Mouse (Mus musculus): ENCODE data around the gene Cacna1d. TPM values are rescaled to one million over a fixed set of nuclear protein-coding genes. Genes with fewer than 3 reads are reported as not detected.

The Cacna1d gene
- polyA plus RNA-seq, 1 experiment, result 3.2 TPM

- H3K4me1 ChIP-seq (ENCODE audit: control insufficient read depth, insufficient read depth, insufficient read length), result no peaks in the 10 kb centered on the region
- 89% methylated on average over 7 of the region's 7 CpGs for WGBS
- no peak overlapping the region for H3K27ac ChIP-seq (ENCODE audit: insufficient read depth, low read length)
- H3K36me3 ChIP-seq (ENCODE audit: control insufficient read depth, insufficient read depth, low read length), result no peaks in the 10 kb centered on the region
- H3K4me3 ChIP-seq (ENCODE audit: extremely low read depth, insufficient read depth, insufficient read length), result no peak overlapping the region
- no peaks in the 10 kb centered on the region for H3K27me3 ChIP-seq (ENCODE audit: control insufficient read depth, insufficient read depth, low read length)
- DNase-seq (ENCODE audit: low read depth in 1 of 2, low spot score in 2 of 2), result no peak
- TF ChIP-seq CTCF (IDR thresholded peaks at IDR 0.05; ENCODE audit: extremely low read depth, insufficient read depth, insufficient read length, insufficient replicate concordance), result no peak
- no peak for TF ChIP-seq POLR2A (IDR thresholded peaks at IDR 0.05; ENCODE audit: low read depth, low read length)
Observed at GRCm38 (mm10) chr14:30343740-30344139, 147.5 kb downstream of the Cacna1d start.

DNA sequence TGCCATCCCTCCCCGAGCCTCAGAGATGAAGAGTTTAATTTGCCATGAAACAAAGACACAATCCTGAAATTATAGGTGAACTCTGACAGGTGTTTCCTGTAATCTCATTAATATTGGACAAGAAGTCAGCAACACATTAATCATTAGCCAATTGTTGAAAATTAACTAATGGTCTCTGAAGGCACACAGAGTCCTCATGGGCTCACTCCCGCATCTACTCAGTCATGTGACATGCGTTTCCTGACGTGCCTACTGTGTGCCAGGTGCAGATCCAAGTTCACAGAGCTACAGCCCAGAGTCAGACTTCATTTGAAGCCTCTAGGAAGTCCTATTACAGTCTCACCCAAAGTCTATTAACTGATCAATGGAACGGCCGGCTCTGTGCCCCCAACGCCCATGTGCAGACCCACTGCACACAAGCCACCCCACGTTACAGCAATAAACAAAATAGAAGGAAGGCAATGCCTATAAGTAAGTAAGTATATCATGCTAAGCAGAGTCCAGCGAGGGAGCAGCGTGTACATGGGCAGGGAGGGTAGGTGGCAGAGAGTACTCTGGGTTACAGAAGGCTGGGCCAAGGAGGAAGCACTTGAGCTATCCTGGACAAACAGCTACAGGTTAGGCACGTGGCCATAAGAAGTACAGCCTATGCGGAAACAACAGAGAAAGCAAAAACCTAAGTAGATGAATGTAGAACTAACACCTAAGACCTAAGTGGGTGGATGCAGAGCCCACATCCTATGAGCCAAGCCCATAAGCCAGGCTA lies 149.2 kb downstream of the Cacna1d start:
- TF ChIP-seq CTCF (IDR thresholded peaks at IDR 0.05; ENCODE audit: extremely low read depth, insufficient read depth, insufficient read length, insufficient replicate concordance) (no peak), POLR2A (IDR thresholded peaks at IDR 0.05; ENCODE audit: low read depth, low read length) (no peak)
- no peaks in the 10 kb centered on the region for H3K27me3 ChIP-seq (ENCODE audit: control insufficient read depth, insufficient read depth, low read length)
- no peak overlapping the region for H3K27ac ChIP-seq (ENCODE audit: insufficient read depth, low read length)
- no peaks in the 10 kb centered on the region for H3K36me3 ChIP-seq (ENCODE audit: control insufficient read depth, insufficient read depth, low read length)
- no peak overlapping the region for H3K4me3 ChIP-seq (ENCODE audit: extremely low read depth, insufficient read depth, insufficient read length)
- WGBS, result 87% methylated on average over 12 of the region's 12 CpGs
- DNase-seq (ENCODE audit: low read depth in 1 of 2, low spot score in 2 of 2), result no peak
- H3K4me1 ChIP-seq (ENCODE audit: control insufficient read depth, insufficient read depth, insufficient read length), result no peaks in the 10 kb centered on the region

- 96% methylated on average over 3 of the region's 3 CpGs for WGBS
- Histone ChIP-seq H3K36me3 (ENCODE audit: control insufficient read depth, insufficient read depth, low read length) (no peaks in the 10 kb centered on the region), H3K27ac (ENCODE audit: insufficient read depth, low read length) (no peak overlapping the region), H3K27me3 (ENCODE audit: control insufficient read depth, insufficient read depth, low read length) (no peaks in the 10 kb centered on the region), H3K4me1 (ENCODE audit: control insufficient read depth, insufficient read depth, insufficient read length) (no peaks in the 10 kb centered on the region), H3K4me3 (ENCODE audit: extremely low read depth, insufficient read depth, insufficient read length) (no peak overlapping the region)
- TF ChIP-seq POLR2A (IDR thresholded peaks at IDR 0.05; ENCODE audit: low read depth, low read length) (no peak), CTCF (IDR thresholded peaks at IDR 0.05; ENCODE audit: extremely low read depth, insufficient read depth, insufficient read length, insufficient replicate concordance) (no peak)
- no peak for DNase-seq (ENCODE audit: low read depth in 1 of 2, low spot score in 2 of 2)
Observed at GRCm38 (mm10) chr14:30340140-30340539, 151.1 kb downstream of the Cacna1d start.

GRCm38 (mm10) chr14:30331856-30332255 lies 159.4 kb downstream of the Cacna1d start:
- Histone ChIP-seq H3K36me3 (ENCODE audit: control insufficient read depth, insufficient read depth, low read length) (no peaks in the 10 kb centered on the region), H3K4me3 (ENCODE audit: extremely low read depth, insufficient read depth, insufficient read length) (no peak overlapping the region), H3K4me1 (ENCODE audit: control insufficient read depth, insufficient read depth, insufficient read length) (no peaks in the 10 kb centered on the region), H3K27ac (ENCODE audit: insufficient read depth, low read length) (no peak overlapping the region), H3K27me3 (ENCODE audit: control insufficient read depth, insufficient read depth, low read length) (no peaks in the 10 kb centered on the region)
- 77% methylated on average over 1 of the region's 1 CpGs for WGBS
- no peak for TF ChIP-seq CTCF (IDR thresholded peaks at IDR 0.05; ENCODE audit: extremely low read depth, insufficient read depth, insufficient read length, insufficient replicate concordance)
- TF ChIP-seq POLR2A (IDR thresholded peaks at IDR 0.05; ENCODE audit: low read depth, low read length), result no peak
- no peak for DNase-seq (ENCODE audit: low read depth in 1 of 2, low spot score in 2 of 2)

DNA sequence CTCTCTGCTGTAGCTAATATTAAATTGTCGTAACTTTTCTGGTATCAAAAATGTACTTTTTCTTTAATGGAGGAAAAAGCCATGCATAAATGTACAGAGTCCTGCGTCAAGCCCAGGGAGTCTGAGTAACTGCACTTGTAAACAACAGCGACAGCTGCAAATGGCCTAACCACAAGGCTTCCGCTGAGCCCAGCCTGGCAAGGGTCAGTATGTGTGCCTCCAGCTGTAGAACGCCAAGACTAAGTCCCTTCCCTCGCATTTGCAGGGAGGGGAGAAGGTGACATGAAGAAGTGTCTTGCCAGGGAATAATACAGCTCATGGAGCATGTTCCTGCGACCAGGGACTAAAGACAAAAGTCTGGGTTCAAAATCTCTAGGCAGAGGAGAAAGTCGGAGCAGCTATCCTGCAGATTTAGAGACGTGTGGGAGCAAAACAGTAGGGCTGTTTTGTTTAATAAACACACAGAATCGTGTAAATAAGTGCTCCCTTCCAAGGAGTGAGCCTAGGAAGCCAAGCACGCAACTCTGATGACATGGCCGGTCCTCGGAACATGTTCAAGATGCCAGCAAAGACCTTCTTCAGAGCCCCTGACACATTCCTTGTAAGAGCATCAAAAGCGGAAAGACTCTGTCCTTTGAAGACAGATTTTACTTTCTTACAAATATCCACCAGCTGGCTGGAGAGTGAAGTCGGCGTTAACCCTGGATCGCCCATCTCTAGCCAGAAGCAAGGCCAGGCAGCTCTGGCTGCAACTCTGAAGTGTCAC lies 160.7 kb downstream of the Cacna1d start:
- Histone ChIP-seq H3K27ac (ENCODE audit: insufficient read depth, low read length) (no peak overlapping the region), H3K4me3 (ENCODE audit: extremely low read depth, insufficient read depth, insufficient read length) (no peak overlapping the region), H3K27me3 (ENCODE audit: control insufficient read depth, insufficient read depth, low read length) (no peaks in the 10 kb centered on the region), H3K4me1 (ENCODE audit: control insufficient read depth, insufficient read depth, insufficient read length) (no peaks in the 10 kb centered on the region), H3K36me3 (ENCODE audit: control insufficient read depth, insufficient read depth, low read length) (no peaks in the 10 kb centered on the region)
- WGBS, result 85% methylated on average over 17 of the region's 17 CpGs
- DNase-seq (ENCODE audit: low read depth in 1 of 2, low spot score in 2 of 2), result no peak
- TF ChIP-seq POLR2A (IDR thresholded peaks at IDR 0.05; ENCODE audit: low read depth, low read length), result no peak
- no peak for TF ChIP-seq CTCF (IDR thresholded peaks at IDR 0.05; ENCODE audit: extremely low read depth, insufficient read depth, insufficient read length, insufficient replicate concordance)

- no peak overlapping the region for H3K4me3 ChIP-seq (ENCODE audit: extremely low read depth, insufficient read depth, insufficient read length)
- no peak overlapping the region for H3K27ac ChIP-seq (ENCODE audit: insufficient read depth, low read length)
- no peaks in the 10 kb centered on the region for H3K4me1 ChIP-seq (ENCODE audit: control insufficient read depth, insufficient read depth, insufficient read length)
- 82% methylated on average over 11 of the region's 11 CpGs for WGBS
- no peaks in the 10 kb centered on the region for H3K27me3 ChIP-seq (ENCODE audit: control insufficient read depth, insufficient read depth, low read length)
- DNase-seq (ENCODE audit: low read depth in 1 of 2, low spot score in 2 of 2), result no peak
- no peak for TF ChIP-seq CTCF (IDR thresholded peaks at IDR 0.05; ENCODE audit: extremely low read depth, insufficient read depth, insufficient read length, insufficient replicate concordance)
- no peak for TF ChIP-seq POLR2A (IDR thresholded peaks at IDR 0.05; ENCODE audit: low read depth, low read length)
- no peaks in the 10 kb centered on the region for H3K36me3 ChIP-seq (ENCODE audit: control insufficient read depth, insufficient read depth, low read length)
Observed at GRCm38 (mm10) chr14:30329109-30329508, 162.1 kb downstream of the Cacna1d start.

GRCm38 (mm10) chr14:30327452-30327851 lies 163.8 kb downstream of the Cacna1d start:
- H3K36me3 ChIP-seq (ENCODE audit: control insufficient read depth, insufficient read depth, low read length), result no peaks in the 10 kb centered on the region
- H3K4me1 ChIP-seq (ENCODE audit: control insufficient read depth, insufficient read depth, insufficient read length), result no peaks in the 10 kb centered on the region
- no peak overlapping the region for H3K4me3 ChIP-seq (ENCODE audit: extremely low read depth, insufficient read depth, insufficient read length)
- no peak for TF ChIP-seq POLR2A (IDR thresholded peaks at IDR 0.05; ENCODE audit: low read depth, low read length)
- no peak for TF ChIP-seq CTCF (IDR thresholded peaks at IDR 0.05; ENCODE audit: extremely low read depth, insufficient read depth, insufficient read length, insufficient replicate concordance)
- no peak overlapping the region for H3K27ac ChIP-seq (ENCODE audit: insufficient read depth, low read length)
- 87% methylated on average over 7 of the region's 7 CpGs for WGBS
- DNase-seq (ENCODE audit: low read depth in 1 of 2, low spot score in 2 of 2), result no peak
- H3K27me3 ChIP-seq (ENCODE audit: control insufficient read depth, insufficient read depth, low read length), result no peaks in the 10 kb centered on the region
